Mouse (Mus musculus): Measurements from ENCODE around the gene Pop5. TPM values are rescaled to one million over a fixed set of nuclear protein-coding genes. Genes with fewer than 3 reads are reported as not detected.

The Pop5 gene
- polyA plus RNA-seq, 1 experiment from 2014 or later: 68.1 TPM

GRCm38 (mm10) chr5:115275998-115276397 lies 40.4 kb downstream of the Pop5 start:
- Histone ChIP-seq H3K27ac (ENCODE audit: low read length) (no peak overlapping the region), H3K9me3 (replicated peaks; ENCODE audit: control insufficient read depth, low read length) (no peaks in the 10 kb centered on the region), H3K4me1 (ENCODE audit: control insufficient read depth, low read depth, low read length) (peaks cover 33% of the 10 kb centered on the region), H3K27me3 (ENCODE audit: control insufficient read depth, insufficient read depth, low read depth, low read length) (no peaks in the 10 kb centered on the region), H3K4me2 (ENCODE audit: low read depth, low read length) (no peak overlapping the region), H3K9ac (ENCODE audit: low read depth, low read length) (no peak overlapping the region), H3K4me3 (ENCODE audit: low read depth, low read length) (no peak overlapping the region), H3K36me3 (ENCODE audit: control insufficient read depth, insufficient read depth) (no peaks in the 10 kb centered on the region)
- ATAC-seq (ENCODE audit: low read depth): no peak
- 56% methylated on average over 14 of the region's 14 CpGs for WGBS (ENCODE audit: insufficient replicate concordance)

- Histone ChIP-seq H3K27ac (ENCODE audit: low read length) (no peak overlapping the region; the same call in 1 of the 2 replicates), H3K4me1 (ENCODE audit: control insufficient read depth, low read depth, low read length) (peaks cover 28% of the 10 kb centered on the region), H3K36me3 (ENCODE audit: control insufficient read depth, insufficient read depth) (no peaks in the 10 kb centered on the region), H3K9me3 (replicated peaks; ENCODE audit: control insufficient read depth, low read length) (no peaks in the 10 kb centered on the region), H3K27me3 (ENCODE audit: control insufficient read depth, insufficient read depth, low read depth, low read length) (no peaks in the 10 kb centered on the region), H3K4me3 (ENCODE audit: low read depth, low read length) (no peak overlapping the region), H3K9ac (ENCODE audit: low read depth, low read length) (no peak overlapping the region), H3K4me2 (ENCODE audit: low read depth, low read length) (no peak overlapping the region)
- no peak for ATAC-seq (ENCODE audit: low read depth)
- 65% methylated on average over 1 of the region's 1 CpGs for WGBS (ENCODE audit: insufficient replicate concordance)
These were observed 42.4 kb downstream of the Pop5 start for GRCm38 (mm10) chr5:115278053-115278452.

DNA sequence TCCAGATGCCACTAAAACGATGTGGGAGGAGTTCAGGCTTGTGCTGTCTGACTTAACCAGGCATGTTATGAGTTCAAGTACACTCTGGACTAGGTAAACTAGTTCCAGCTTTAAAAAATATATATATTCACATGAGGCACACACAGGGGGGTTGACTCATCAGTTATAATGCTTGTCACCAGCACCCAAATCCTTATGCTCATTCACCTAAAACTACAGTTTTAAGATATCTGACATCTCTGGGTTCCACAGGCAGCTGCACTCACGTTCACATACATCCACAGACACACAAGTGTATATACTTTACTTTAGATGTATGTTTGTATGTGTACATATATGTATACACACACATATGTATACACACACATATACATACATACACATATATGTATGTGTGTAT lies 43.1 kb downstream of the Pop5 start:
- WGBS (ENCODE audit: insufficient replicate concordance): 51% methylated on average over 2 of the region's 2 CpGs
- Histone ChIP-seq H3K27ac (ENCODE audit: low read length) (no peak overlapping the region), H3K27me3 (ENCODE audit: control insufficient read depth, insufficient read depth, low read depth, low read length) (no peaks in the 10 kb centered on the region), H3K9me3 (replicated peaks; ENCODE audit: control insufficient read depth, low read length) (no peaks in the 10 kb centered on the region), H3K9ac (ENCODE audit: low read depth, low read length) (no peak overlapping the region), H3K36me3 (ENCODE audit: control insufficient read depth, insufficient read depth) (no peaks in the 10 kb centered on the region), H3K4me3 (ENCODE audit: low read depth, low read length) (no peak overlapping the region), H3K4me2 (ENCODE audit: low read depth, low read length) (no peak overlapping the region), H3K4me1 (ENCODE audit: control insufficient read depth, low read depth, low read length) (peaks cover 21% of the 10 kb centered on the region)
- ATAC-seq (ENCODE audit: low read depth): no peak

GRCm38 (mm10) chr5:115279226-115280049 lies 43.8 kb downstream of the Pop5 start, which contains the start of gene Coq5:
Gene Coq5 (plus strand): TSS chr5:115279666.
- Histone ChIP-seq H3K4me1 (ENCODE audit: control insufficient read depth, low read depth, low read length) (peaks cover 21% of the 10 kb centered on the region), H3K9me3 (replicated peaks; ENCODE audit: control insufficient read depth, low read length) (no peaks in the 10 kb centered on the region), H3K4me3 (ENCODE audit: low read depth, low read length) (peak within 1 kb of the TSS; percentile 70), H3K4me2 (ENCODE audit: low read depth, low read length) (peak within 1 kb of the TSS; percentile 91), H3K36me3 (ENCODE audit: control insufficient read depth, insufficient read depth) (peaks cover 6% of the 10 kb centered on the region), H3K27ac (ENCODE audit: low read length) (peak within 1 kb of the TSS; percentile 49), H3K9ac (ENCODE audit: low read depth, low read length) (peak within 1 kb of the TSS; percentile 73), H3K27me3 (ENCODE audit: control insufficient read depth, insufficient read depth, low read depth, low read length) (no peaks in the 10 kb centered on the region)
- WGBS (ENCODE audit: insufficient replicate concordance): 3% methylated on average over 45 of the region's 45 CpGs
- ATAC-seq (ENCODE audit: low read depth): peak; percentile 88

DNA sequence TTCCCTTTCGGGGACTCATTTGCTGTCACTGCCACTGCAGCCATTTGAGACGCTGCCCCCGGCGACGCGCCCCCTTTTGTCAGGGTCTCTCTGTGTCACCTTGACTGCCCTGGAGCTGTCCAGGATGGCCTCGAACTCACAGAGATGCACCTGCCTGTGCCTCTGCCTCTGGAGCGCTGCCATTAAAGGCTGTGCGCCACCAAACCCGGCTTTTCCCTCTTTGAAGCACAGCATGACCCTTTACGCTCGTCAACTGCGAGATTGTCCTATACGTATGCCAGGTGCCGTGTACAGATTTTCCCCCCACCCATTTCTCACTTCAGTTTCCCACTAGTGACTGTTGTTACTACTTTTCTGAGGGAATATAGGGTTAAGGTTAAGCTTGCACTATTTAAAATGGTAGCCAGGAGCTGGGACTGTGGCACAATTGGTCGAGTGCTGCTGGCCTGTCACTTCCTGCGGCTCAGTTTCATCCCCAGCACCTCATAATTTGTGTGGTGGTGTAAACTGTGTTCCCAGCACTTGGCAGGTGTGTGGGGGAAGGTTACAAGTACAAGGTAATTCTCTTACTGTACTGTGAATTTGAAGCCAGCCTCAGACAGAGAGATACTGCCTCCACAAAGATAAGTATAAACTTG lies 44.5 kb downstream of the Pop5 start:
- H3K27ac ChIP-seq (ENCODE audit: low read length): peak overlapping the region; percentile 49
- peak overlapping the region; percentile 70 for H3K4me3 ChIP-seq (ENCODE audit: low read depth, low read length)
- peaks cover 6% of the 10 kb centered on the region for H3K36me3 ChIP-seq (ENCODE audit: control insufficient read depth, insufficient read depth)
- peak overlapping the region; percentile 73 for H3K9ac ChIP-seq (ENCODE audit: low read depth, low read length)
- H3K27me3 ChIP-seq (ENCODE audit: control insufficient read depth, insufficient read depth, low read depth, low read length): no peaks in the 10 kb centered on the region
- 2% methylated on average over 17 of the region's 17 CpGs for WGBS (ENCODE audit: insufficient replicate concordance)
- ATAC-seq (ENCODE audit: low read depth): peak; percentile 28; the same call in 1 of the 2 replicates
- no peaks in the 10 kb centered on the region for H3K9me3 ChIP-seq (replicated peaks; ENCODE audit: control insufficient read depth, low read length)
- peak overlapping the region; percentile 91 for H3K4me2 ChIP-seq (ENCODE audit: low read depth, low read length)
- H3K4me1 ChIP-seq (ENCODE audit: control insufficient read depth, low read depth, low read length): peaks cover 18% of the 10 kb centered on the region

DNA sequence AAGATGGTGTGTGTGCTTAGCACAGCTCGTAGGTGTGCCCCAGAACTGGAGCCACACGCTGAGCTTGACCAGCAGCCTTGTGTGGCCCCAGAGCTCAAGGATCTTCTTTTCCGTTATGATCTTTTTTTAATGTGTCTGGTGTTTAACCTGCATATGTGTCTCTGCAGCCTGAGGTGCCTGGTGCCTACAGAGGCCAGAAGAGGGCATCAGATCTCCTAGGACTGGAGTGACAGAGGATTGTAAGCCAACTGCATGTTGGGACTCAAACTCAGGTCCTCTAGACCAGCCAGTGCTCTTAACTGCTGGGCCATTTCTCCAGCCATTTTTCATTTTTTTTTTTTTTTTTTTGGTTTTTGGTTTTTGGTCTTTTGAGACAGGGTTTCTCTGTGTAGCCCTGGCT lies 49.1 kb downstream of the Pop5 start:
- peaks cover 7% of the 10 kb centered on the region for H3K4me1 ChIP-seq (ENCODE audit: control insufficient read depth, low read depth, low read length)
- ATAC-seq (ENCODE audit: low read depth): no peak
- no peak overlapping the region for H3K4me2 ChIP-seq (ENCODE audit: low read depth, low read length)
- H3K36me3 ChIP-seq (ENCODE audit: control insufficient read depth, insufficient read depth): peaks cover 14% of the 10 kb centered on the region
- H3K27ac ChIP-seq (ENCODE audit: low read length): no peak overlapping the region
- H3K9ac ChIP-seq (ENCODE audit: low read depth, low read length): no peak overlapping the region
- no peaks in the 10 kb centered on the region for H3K27me3 ChIP-seq (ENCODE audit: control insufficient read depth, insufficient read depth, low read depth, low read length)
- H3K9me3 ChIP-seq (replicated peaks; ENCODE audit: control insufficient read depth, low read length): no peaks in the 10 kb centered on the region
- WGBS (ENCODE audit: insufficient replicate concordance): 74% methylated on average over 3 of the region's 3 CpGs
- H3K4me3 ChIP-seq (ENCODE audit: low read depth, low read length): no peak overlapping the region

GRCm38 (mm10) chr5:115294173-115294572 lies 58.5 kb downstream of the Pop5 start:
- Histone ChIP-seq H3K4me3 (ENCODE audit: low read depth, low read length) (no peak overlapping the region), H3K4me1 (ENCODE audit: control insufficient read depth, low read depth, low read length) (peaks cover 21% of the 10 kb centered on the region), H3K9me3 (replicated peaks; ENCODE audit: control insufficient read depth, low read length) (no peaks in the 10 kb centered on the region), H3K9ac (ENCODE audit: low read depth, low read length) (no peak overlapping the region), H3K36me3 (ENCODE audit: control insufficient read depth, insufficient read depth) (peaks cover 32% of the 10 kb centered on the region), H3K27ac (ENCODE audit: low read length) (no peak overlapping the region), H3K4me2 (ENCODE audit: low read depth, low read length) (no peak overlapping the region), H3K27me3 (ENCODE audit: control insufficient read depth, insufficient read depth, low read depth, low read length) (no peaks in the 10 kb centered on the region)
- no peak for ATAC-seq (ENCODE audit: low read depth)
- WGBS (ENCODE audit: insufficient replicate concordance): 84% methylated on average over 8 of the region's 8 CpGs

All from liver, embryonic 16.5 days (tissue).